Mouse (Mus musculus) midbrain, postnatal 0 days (tissue): Measurements from ENCODE around the gene Plxna4. TPM values are rescaled to one million over a fixed set of nuclear protein-coding genes. Genes with fewer than 3 reads are reported as not detected.

Source experiments
- ATAC-seq: fragments of 200-750 bp; cut with Nextera tagmentation; 2 replicates; pipeline ENCODE4 v1.8.0; 2017; ENCODE audit warnings: moderate number of reproducible peaks, mild to moderate bottlenecking, moderate TSS enrichment, moderate library complexity; ENCODE audit not compliant: low FRiP score
- DNase-seq: peaks from one replicate; pipeline ENCODE4 v3.0.0-alpha.2; 2015; ENCODE audit warnings: low spot score
- H3K27ac ChIP-seq: fragments of 300-500 bp; sonication (generic); 2 replicates; pipeline ENCODE4 v1.5.1; 2014; ENCODE audit warnings: low read depth, mild to moderate bottlenecking, low read length, mixed read lengths
- H3K27me3 ChIP-seq: fragments of 300-500 bp; sonication (generic); 2 replicates; pipeline ENCODE4 v1.6.1; 2014; ENCODE audit warnings: low read length, control low read depth, mixed read lengths; ENCODE audit not compliant: insufficient read depth
- H3K36me3 ChIP-seq: fragments of 300-500 bp; sonication (generic); 2 replicates; pipeline ENCODE4 v1.6.1; 2014; ENCODE audit warnings: low read length, control low read depth, mixed read lengths; ENCODE audit not compliant: insufficient read depth
- H3K4me1 ChIP-seq: fragments of 300-500 bp; sonication (generic); 2 replicates; pipeline ENCODE4 v1.6.1; 2014; ENCODE audit warnings: mild to moderate bottlenecking, control low read depth, antibody characterized with exemption, low read length, mixed read lengths; ENCODE audit not compliant: insufficient read depth
- H3K4me2 ChIP-seq: fragments of 300-500 bp; sonication (generic); 2 replicates; pipeline ENCODE4 v1.6.1; 2014; ENCODE audit warnings: low read depth, mild to moderate bottlenecking, low read length, mixed read lengths; ENCODE audit not compliant: poor library complexity, severe bottlenecking
- H3K4me3 ChIP-seq: fragments of 300-500 bp; sonication (generic); 2 replicates; pipeline ENCODE4 v1.5.1; 2014; ENCODE audit warnings: low read depth, mild to moderate bottlenecking, low read length, moderate library complexity
- H3K9ac ChIP-seq: fragments of 300-500 bp; sonication (generic); replicated peaks from 2 replicates; pipeline ENCODE4 v1.6.1; 2014; ENCODE audit warnings: mild to moderate bottlenecking, low read length, moderate library complexity, mixed read lengths; ENCODE audit not compliant: poor library complexity, severe bottlenecking
- H3K9me3 ChIP-seq: fragments of 300-500 bp; sonication (generic); 2 replicates; pipeline ENCODE4 v1.6.1; 2016; ENCODE audit warnings: low read length, control low read depth
- CTCF ChIP-seq: IDR thresholded peaks from 2 replicates; pipeline ENCODE4 v1.5.1; 2016; ENCODE audit warnings: antibody characterized with exemption, mild to moderate bottlenecking
- WGBS: fragments of 180-500 bp; shearing (Covaris S2); extraction: QIAGEN DNeasy Blood & Tissue Kit; methylation state at CpG from one replicate; pipeline ENCODE4 v1.1.7; 2014; 5-methylcytosine and 5-hydroxymethylcytosine counted together
- polyA plus RNA-seq: library from polyadenylated mRNA; unstranded; fragments of >200 nt; fragmentation: Nextera tagmentation; extraction: Ambion mirVana; gene quantifications from 2 replicates; pipeline ENCODE4 v1.2.1, GENCODE M21; 2015
- total RNA-seq: library from RNA; depleted of rRNA; stranded (reverse); fragments of >200 nt; gene quantifications from 2 replicates; pipeline ENCODE4 v1.2.3, GENCODE M21; 2014

The Plxna4 gene
- total and polyA plus RNA-seq, 2 experiments from 2014 or later: 9.6 to 39.7 TPM

DNA sequence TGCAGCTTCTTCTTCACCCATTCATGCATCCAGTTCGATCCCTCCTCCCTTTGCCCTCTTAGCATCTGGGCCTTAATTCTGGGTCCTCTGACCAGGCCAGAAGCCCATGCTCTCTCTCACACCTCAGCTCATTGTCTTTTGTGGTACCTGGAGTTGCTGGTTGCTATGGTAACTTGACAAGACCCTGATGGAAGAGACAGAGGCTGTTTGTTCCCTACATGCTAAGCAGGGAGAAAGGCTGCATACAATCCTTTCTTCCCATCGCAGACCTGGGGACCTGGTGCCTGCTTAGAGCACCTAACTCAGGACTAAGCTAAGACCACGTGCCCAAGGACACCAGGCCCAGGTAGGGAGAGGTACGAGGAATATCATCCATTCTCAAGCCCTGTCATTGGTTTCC is 443.2 kb downstream of the Plxna4 start:
- Histone ChIP-seq H3K27ac (0 out of 2 replicates have a peak overlapping the region, but pooled peaks have one; percentile 44), H3K4me1 (no peaks in the 10 kb centered on the region), H3K27me3 (no peaks in the 10 kb centered on the region), H3K9ac (no peak overlapping the region), H3K36me3 (0 out of 2 replicates have a peak, but pooled peaks cover 3% of the 10 kb centered on the region), H3K9me3 (no peaks in the 10 kb centered on the region), H3K4me2 (no peak overlapping the region), H3K4me3 (no peak overlapping the region)
- ATAC-seq (no peak), DNase-seq (no peak)
- WGBS: 61% methylated on average over 4 of the region's 4 CpGs
- TF ChIP-seq CTCF: no peak

DNA sequence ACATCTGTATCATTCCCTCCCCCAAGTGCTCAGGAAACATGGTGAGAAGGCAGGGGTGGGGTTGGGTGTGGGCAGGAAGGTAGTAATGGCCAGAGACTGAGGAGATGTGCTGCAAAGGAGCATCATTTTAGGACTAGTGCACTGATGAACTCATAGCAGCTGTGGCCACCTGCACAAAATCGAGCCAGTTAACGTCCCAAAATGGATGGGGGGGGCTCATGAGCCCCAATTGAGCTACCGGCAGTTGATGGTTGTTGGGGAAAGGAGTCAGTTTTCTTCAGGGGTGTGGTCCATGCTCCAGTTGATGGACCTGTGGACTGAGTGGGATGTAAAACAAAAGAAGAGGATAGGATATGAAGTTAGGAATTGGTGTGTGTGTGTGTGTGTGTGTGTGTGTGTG is 448.5 kb downstream of the Plxna4 start:
- H3K4me2 ChIP-seq: no peak overlapping the region
- no peak overlapping the region for H3K4me3 ChIP-seq
- no peaks in the 10 kb centered on the region for H3K9me3 ChIP-seq
- no peak overlapping the region for H3K9ac ChIP-seq
- DNase-seq (no peak), ATAC-seq (no peak)
- no peaks in the 10 kb centered on the region for H3K4me1 ChIP-seq
- no peak for TF ChIP-seq CTCF
- no peaks in the 10 kb centered on the region for H3K36me3 ChIP-seq
- WGBS: 87% methylated on average over 3 of the region's 3 CpGs
- no peaks in the 10 kb centered on the region for H3K27me3 ChIP-seq
- H3K27ac ChIP-seq: no peak overlapping the region

DNA sequence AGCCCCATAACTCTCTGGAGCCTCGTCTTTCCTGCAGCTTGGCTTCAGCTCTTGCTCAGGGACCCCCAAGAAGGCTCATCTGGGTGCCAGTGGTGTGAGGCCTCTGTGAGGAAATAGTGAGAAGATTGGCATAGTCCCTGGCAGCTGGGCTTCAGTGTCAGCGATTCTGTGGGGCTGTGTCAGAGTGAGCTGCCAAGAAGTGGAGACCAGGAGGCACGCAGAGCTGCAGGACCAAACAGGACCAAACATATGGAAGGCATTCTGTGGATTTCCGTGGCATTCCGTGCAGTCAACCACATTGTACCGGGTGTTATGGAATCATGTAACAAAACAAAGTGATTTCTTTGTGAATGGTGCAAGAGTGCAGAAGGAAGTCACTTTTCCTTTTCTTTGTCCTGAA is 461.1 kb downstream of the Plxna4 start:
- ATAC-seq: no peak
- WGBS: 87% methylated on average over 6 of the region's 6 CpGs
- no peak overlapping the region for H3K27ac ChIP-seq
- no peak for TF ChIP-seq CTCF
- no peaks in the 10 kb centered on the region for H3K4me1 ChIP-seq
- H3K4me2 ChIP-seq: no peak overlapping the region
- H3K36me3 ChIP-seq: no peaks in the 10 kb centered on the region
- H3K27me3 ChIP-seq: no peaks in the 10 kb centered on the region
- no peaks in the 10 kb centered on the region for H3K9me3 ChIP-seq
- no peak overlapping the region for H3K4me3 ChIP-seq
- DNase-seq: no peak
- no peak overlapping the region for H3K9ac ChIP-seq

DNA sequence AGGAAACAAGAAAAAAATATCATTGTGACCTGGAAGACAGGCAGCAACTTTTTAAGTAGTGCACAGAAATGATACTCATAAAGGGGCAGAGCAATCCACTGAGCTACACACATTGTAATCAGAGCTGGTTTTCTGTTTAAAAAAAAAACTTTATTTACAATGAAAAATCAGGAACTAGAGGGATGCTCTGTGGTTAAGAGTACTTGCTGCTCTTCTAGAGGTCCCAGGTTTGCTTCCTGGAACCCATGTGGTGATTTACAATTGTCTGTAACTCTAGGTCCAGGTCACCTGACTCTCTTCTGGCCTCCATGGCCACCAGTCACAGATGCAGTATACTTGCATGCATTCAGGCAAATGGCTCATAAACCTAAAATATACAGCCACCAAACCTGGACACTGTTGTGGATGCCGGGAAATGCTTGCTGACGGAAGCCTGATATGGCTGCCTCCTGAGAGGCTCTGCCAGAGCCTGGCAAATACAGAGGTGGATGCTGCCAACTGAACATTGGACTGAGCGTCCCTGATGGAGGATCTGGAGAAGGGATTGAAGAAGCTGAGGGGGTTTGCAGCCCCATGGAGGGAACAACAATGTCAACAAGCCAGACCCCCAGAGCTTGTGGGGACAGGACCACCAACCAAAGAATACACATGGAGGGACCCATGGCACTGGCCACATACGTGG is 465.3 kb downstream of the Plxna4 start:
- H3K4me3 ChIP-seq: no peak overlapping the region
- no peak overlapping the region for H3K9ac ChIP-seq
- WGBS: 87% methylated on average over 4 of the region's 4 CpGs
- ATAC-seq: no peak
- no peaks in the 10 kb centered on the region for H3K4me1 ChIP-seq
- no peak for DNase-seq
- H3K36me3 ChIP-seq: no peaks in the 10 kb centered on the region
- H3K27ac ChIP-seq: no peak overlapping the region
- H3K9me3 ChIP-seq: no peaks in the 10 kb centered on the region
- no peaks in the 10 kb centered on the region for H3K27me3 ChIP-seq
- no peak overlapping the region for H3K4me2 ChIP-seq
- no peak for TF ChIP-seq CTCF

DNA sequence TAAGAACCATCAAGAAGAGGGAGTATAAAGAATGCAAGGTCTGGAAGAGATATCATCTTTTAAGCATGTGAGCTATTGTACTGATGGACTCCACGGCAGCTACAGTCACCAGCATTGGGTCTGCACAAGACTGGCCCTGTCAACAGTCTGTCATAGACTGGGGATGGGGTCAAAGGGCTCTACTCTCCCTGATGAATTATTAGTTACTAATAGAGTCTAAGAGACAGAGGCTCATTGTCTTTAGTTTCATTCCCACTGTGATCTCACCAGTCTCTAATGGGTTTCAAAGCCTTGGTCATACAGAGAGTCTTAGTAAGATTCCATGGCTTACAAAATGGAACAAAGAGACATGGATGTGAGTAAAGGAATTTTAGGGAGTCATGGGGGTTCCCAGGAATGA is 467.1 kb downstream of the Plxna4 start:
- no peak for TF ChIP-seq CTCF
- no peak for DNase-seq
- Histone ChIP-seq H3K4me1 (no peaks in the 10 kb centered on the region), H3K36me3 (no peaks in the 10 kb centered on the region), H3K4me2 (no peak overlapping the region), H3K27ac (no peak overlapping the region), H3K9ac (no peak overlapping the region), H3K4me3 (no peak overlapping the region), H3K9me3 (no peaks in the 10 kb centered on the region), H3K27me3 (no peaks in the 10 kb centered on the region)
- no peak for ATAC-seq
- WGBS: 61% methylated on average over 1 of the region's 1 CpGs

DNA sequence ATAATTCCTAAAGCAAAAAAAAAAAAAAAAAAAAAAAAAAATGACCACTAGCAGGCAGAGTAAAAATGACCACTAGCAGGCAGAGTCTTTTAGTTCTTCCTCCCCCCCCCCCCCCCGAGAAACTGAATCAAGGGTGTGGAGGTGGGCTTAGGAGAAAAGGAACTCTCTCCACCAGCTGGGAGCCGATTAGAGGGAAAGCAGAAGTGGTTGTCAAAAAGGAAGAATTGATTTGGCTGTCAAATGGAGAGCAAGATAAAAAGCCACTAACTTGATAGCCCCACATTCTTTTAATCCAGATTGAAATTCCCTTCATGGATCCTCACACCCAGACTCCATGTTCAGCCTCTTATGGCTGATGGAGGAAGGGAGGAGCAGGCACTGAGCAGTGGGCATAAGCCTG is 478.8 kb downstream of the Plxna4 start:
- H3K27ac ChIP-seq: no peak overlapping the region
- 22% methylated on average over 1 of the region's 2 CpGs for WGBS
- DNase-seq (no peak), ATAC-seq (no peak)
- no peaks in the 10 kb centered on the region for H3K27me3 ChIP-seq
- TF ChIP-seq CTCF: no peak
- H3K4me3 ChIP-seq: no peak overlapping the region
- H3K4me2 ChIP-seq: no peak overlapping the region
- no peaks in the 10 kb centered on the region for H3K36me3 ChIP-seq
- no peak overlapping the region for H3K9ac ChIP-seq
- H3K4me1 ChIP-seq: no peaks in the 10 kb centered on the region
- H3K9me3 ChIP-seq: no peaks in the 10 kb centered on the region
